Mouse (Mus musculus) heart, embryonic 16.5 days (tissue): ENCODE results near the gene Casp3. TPM values are rescaled to one million over a fixed set of nuclear protein-coding genes. Genes with fewer than 3 reads are reported as not detected.

Source experiments
- ATAC-seq: fragments of 200-750 bp; cut with Nextera tagmentation; replicated peaks from 2 replicates; pipeline ENCODE4 v1.8.0; 2017; ENCODE audit warnings: moderate number of reproducible peaks; ENCODE audit not compliant: insufficient read depth, low FRiP score; ENCODE audit errors: extremely low read depth
- H3K27ac ChIP-seq: fragments of 300-500 bp; sonication (generic); 2 replicates; pipeline ENCODE4 v1.5.1; 2014; ENCODE audit warnings: mild to moderate bottlenecking, low read length, control low read depth, moderate library complexity
- H3K27me3 ChIP-seq: fragments of 300-500 bp; sonication (generic); 2 replicates; pipeline ENCODE4 v1.6.1; 2014; ENCODE audit warnings: low read length, mixed read lengths; ENCODE audit not compliant: control insufficient read depth, insufficient read depth
- H3K36me3 ChIP-seq: fragments of 300-500 bp; sonication (generic); 2 replicates; pipeline ENCODE4 v1.6.1; 2014; ENCODE audit not compliant: control insufficient read depth, insufficient read depth
- H3K4me1 ChIP-seq: fragments of 300-500 bp; sonication (generic); 2 replicates; pipeline ENCODE4 v1.6.1; 2014; ENCODE audit warnings: low read length, mixed read lengths; ENCODE audit not compliant: control insufficient read depth, insufficient read depth
- H3K4me2 ChIP-seq: fragments of 300-500 bp; sonication (generic); 2 replicates; pipeline ENCODE4 v1.6.1; 2014; ENCODE audit warnings: low read depth, mild to moderate bottlenecking, control low read depth, low read length
- H3K4me3 ChIP-seq: fragments of 300-500 bp; sonication (generic); 2 replicates; pipeline ENCODE4 v1.5.1; 2014; ENCODE audit warnings: mild to moderate bottlenecking, control low read depth, low read length
- H3K9ac ChIP-seq: fragments of 300-500 bp; sonication (generic); 2 replicates; pipeline ENCODE4 v1.6.1; 2014; ENCODE audit warnings: low read length, control low read depth
- H3K9me3 ChIP-seq: fragments of 300-500 bp; sonication (generic); replicated peaks from 2 replicates; pipeline ENCODE4 v1.6.1; 2016; ENCODE audit warnings: low read length; ENCODE audit not compliant: control insufficient read depth
- WGBS: fragments of 180-500 bp; shearing (Covaris S2); extraction: QIAGEN DNeasy Blood & Tissue Kit; methylation state at CpG from one replicate; pipeline ENCODE4 v1.1.7; 2014; 5-methylcytosine and 5-hydroxymethylcytosine counted together
- polyA plus RNA-seq: library from polyadenylated mRNA; unstranded; fragments of >200 nt; fragmentation: Nextera tagmentation; extraction: Ambion mirVana; gene quantifications from 2 replicates; pipeline ENCODE4 v1.2.1, GENCODE M21; 2015

Gene Casp3
- polyA plus RNA-seq, 1 experiment from 2014 or later, result 63.5 TPM

DNA sequence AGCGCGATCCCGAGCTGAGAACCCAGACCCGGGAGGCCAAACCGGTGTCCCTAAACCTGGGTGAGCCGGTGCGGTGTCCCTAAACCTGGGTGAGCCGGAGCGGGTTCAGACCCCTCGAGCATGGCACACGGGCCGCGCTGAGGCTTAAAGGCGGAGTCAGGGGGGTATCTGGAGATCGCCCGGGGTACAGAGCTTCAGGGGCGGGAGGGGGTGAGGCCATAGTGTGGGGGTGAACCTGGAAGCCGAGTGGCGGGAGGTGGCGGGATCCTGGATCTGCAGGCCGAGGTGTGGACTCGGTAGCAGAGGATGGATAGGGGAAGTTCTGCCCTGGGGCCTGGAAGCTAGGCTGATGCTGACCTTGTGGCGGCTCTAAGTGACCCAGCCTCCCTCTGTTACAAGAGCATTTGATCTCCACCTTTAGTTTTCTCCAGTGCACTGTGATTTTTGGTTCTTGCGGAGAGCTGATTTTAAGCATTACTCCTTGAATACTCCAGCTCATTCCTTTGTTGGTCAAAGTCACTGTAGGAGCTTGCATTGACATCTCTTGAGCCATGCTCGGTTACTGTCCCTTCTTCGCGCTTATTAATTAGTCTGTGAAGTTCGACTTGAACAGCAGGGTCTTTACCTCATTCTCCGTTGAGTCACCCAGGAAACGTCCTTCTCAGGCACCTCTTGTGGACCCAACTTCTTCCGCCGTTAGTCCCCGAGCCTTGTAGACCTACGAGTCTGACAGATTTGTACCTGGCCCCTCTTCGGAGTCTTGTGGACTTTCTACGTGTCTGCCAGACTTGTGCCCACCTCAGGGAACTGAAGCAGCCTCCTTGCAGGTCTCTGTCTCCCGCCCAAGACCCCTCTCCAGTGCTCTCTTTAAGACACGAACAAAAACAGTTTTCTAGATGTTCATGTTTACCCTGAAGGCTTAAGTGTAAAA lies 864 bp downstream of the Casp3 start:
- Histone ChIP-seq H3K4me3 (peak overlapping the region; percentile 93), H3K4me1 (peaks cover 27% of the 10 kb centered on the region), H3K4me2 (peak overlapping the region; percentile 97), H3K27ac (peak overlapping the region; percentile 85), H3K9ac (peak overlapping the region; percentile 92), H3K36me3 (no peaks in the 10 kb centered on the region), H3K9me3 (no peaks in the 10 kb centered on the region), H3K27me3 (no peaks in the 10 kb centered on the region)
- ATAC-seq, result no peak; the same call in 1 of the 2 replicates
- WGBS, result under 1% methylated on average over 38 of the region's 38 CpGs

- Histone ChIP-seq H3K27ac (peak overlapping the region; percentile 85), H3K36me3 (no peaks in the 10 kb centered on the region), H3K9ac (peak overlapping the region; percentile 92), H3K4me1 (peaks cover 22% of the 10 kb centered on the region), H3K4me3 (peak overlapping the region; percentile 93), H3K4me2 (peak overlapping the region; percentile 97), H3K9me3 (no peaks in the 10 kb centered on the region), H3K27me3 (no peaks in the 10 kb centered on the region)
- WGBS, result 13% methylated on average over 10 of the region's 10 CpGs
- no peak for ATAC-seq
These were observed 1.7 kb downstream of the Casp3 start for GRCm38 (mm10) chr8:46618639-46619320.

DNA sequence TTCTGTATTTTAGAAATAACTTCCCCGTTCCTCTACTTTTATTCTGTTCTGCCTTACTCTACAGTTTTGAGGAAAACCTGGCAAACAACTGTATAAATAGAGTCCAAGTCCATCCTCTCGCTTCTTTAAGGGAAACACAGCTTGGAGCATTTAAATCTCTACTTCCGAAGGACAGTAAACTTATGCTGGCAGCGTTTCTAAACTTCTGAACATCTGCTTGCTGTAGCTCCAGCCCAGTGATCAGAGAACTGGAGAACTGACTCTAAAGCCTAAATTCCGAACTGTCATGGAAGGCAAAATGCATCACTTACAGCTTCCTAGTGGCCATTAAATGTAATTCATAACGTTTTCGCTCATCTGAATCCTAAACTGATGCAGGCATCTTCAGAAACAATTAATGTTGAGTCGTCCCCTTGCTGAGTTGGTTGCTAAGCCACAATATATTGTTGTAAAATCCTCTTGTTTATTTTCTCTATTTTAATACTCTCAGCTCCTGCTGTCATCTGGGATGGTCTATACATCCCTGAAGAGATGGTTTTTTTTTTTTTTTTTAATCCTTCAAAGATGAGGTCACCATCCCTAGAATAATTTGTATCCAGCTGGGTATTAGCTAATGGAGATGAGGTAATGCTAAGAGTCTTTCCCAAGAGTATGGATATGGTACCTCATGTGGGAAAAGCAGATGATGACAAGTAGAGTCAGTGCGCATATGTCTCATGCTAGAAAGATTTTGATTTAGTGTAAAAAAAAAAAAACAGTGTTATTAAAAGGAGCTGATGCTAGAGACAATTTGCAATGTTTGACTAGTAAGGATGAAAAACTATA lies 5.6 kb downstream of the Casp3 start:
- H3K36me3 ChIP-seq, result no peaks in the 10 kb centered on the region
- H3K4me2 ChIP-seq, result no peak overlapping the region
- H3K4me3 ChIP-seq, result no peak overlapping the region
- H3K27ac ChIP-seq, result peak overlapping the region; percentile 32; the same call in 1 of the 2 replicates
- peaks cover 23% of the 10 kb centered on the region for H3K4me1 ChIP-seq
- 67% methylated on average over 9 of the region's 9 CpGs for WGBS
- ATAC-seq, result 0 out of 2 replicates have a peak, but pooled peaks have one; percentile 7
- H3K9ac ChIP-seq, result no peak overlapping the region
- no peaks in the 10 kb centered on the region for H3K9me3 ChIP-seq
- no peaks in the 10 kb centered on the region for H3K27me3 ChIP-seq

GRCm38 (mm10) chr8:46625166-46625565 lies 8.1 kb downstream of the Casp3 start:
- H3K4me3 ChIP-seq, result no peak overlapping the region
- no peaks in the 10 kb centered on the region for H3K27me3 ChIP-seq
- H3K36me3 ChIP-seq, result peaks cover 1% of the 10 kb centered on the region; the same call in 1 of the 2 replicates
- ATAC-seq, result no peak
- no peaks in the 10 kb centered on the region for H3K9me3 ChIP-seq
- H3K27ac ChIP-seq, result peak overlapping the region; percentile 31; the same call in 1 of the 2 replicates
- H3K4me1 ChIP-seq, result peaks cover 8% of the 10 kb centered on the region
- 40% methylated on average over 1 of the region's 1 CpGs for WGBS
- H3K4me2 ChIP-seq, result no peak overlapping the region
- no peak overlapping the region for H3K9ac ChIP-seq

GRCm38 (mm10) chr8:46626642-46627041 lies 9.6 kb downstream of the Casp3 start:
- Histone ChIP-seq H3K9ac (no peak overlapping the region), H3K9me3 (no peaks in the 10 kb centered on the region), H3K4me3 (no peak overlapping the region), H3K4me2 (no peak overlapping the region), H3K4me1 (peaks cover 8% of the 10 kb centered on the region), H3K27me3 (no peaks in the 10 kb centered on the region), H3K27ac (no peak overlapping the region), H3K36me3 (peaks cover 5% of the 10 kb centered on the region; the same call in 1 of the 2 replicates)
- 93% methylated on average over 5 of the region's 5 CpGs for WGBS
- ATAC-seq, result no peak

- ATAC-seq, result no peak
- Histone ChIP-seq H3K36me3 (peaks cover 10% of the 10 kb centered on the region), H3K4me3 (no peak overlapping the region), H3K27ac (no peak overlapping the region), H3K9me3 (no peaks in the 10 kb centered on the region), H3K4me1 (peaks cover 8% of the 10 kb centered on the region), H3K27me3 (no peaks in the 10 kb centered on the region), H3K9ac (no peak overlapping the region), H3K4me2 (no peak overlapping the region)
- 72% methylated on average over 7 of the region's 7 CpGs for WGBS
These were observed 10.8 kb downstream of the Casp3 start for GRCm38 (mm10) chr8:46627881-46628280.

- Histone ChIP-seq H3K9ac (no peak overlapping the region), H3K4me2 (no peak overlapping the region), H3K27ac (no peak overlapping the region), H3K4me3 (no peak overlapping the region), H3K36me3 (peaks cover 16% of the 10 kb centered on the region), H3K4me1 (peaks cover 8% of the 10 kb centered on the region), H3K27me3 (no peaks in the 10 kb centered on the region), H3K9me3 (no peaks in the 10 kb centered on the region)
- WGBS, result 89% methylated on average over 1 of the region's 1 CpGs
- no peak for ATAC-seq
These were observed 11.6 kb downstream of the Casp3 start for GRCm38 (mm10) chr8:46628645-46629044.

GRCm38 (mm10) chr8:46630422-46630821 lies 13.3 kb downstream of the Casp3 start:
- no peaks in the 10 kb centered on the region for H3K9me3 ChIP-seq
- H3K27me3 ChIP-seq, result no peaks in the 10 kb centered on the region
- no peak overlapping the region for H3K9ac ChIP-seq
- peaks cover 31% of the 10 kb centered on the region for H3K36me3 ChIP-seq
- no peak for ATAC-seq
- H3K27ac ChIP-seq, result no peak overlapping the region
- H3K4me2 ChIP-seq, result no peak overlapping the region
- WGBS, result 97% methylated on average over 3 of the region's 3 CpGs
- 0 out of 2 replicates have a peak, but pooled peaks cover 5% of the 10 kb centered on the region for H3K4me1 ChIP-seq
- no peak overlapping the region for H3K4me3 ChIP-seq
